Mouse (Mus musculus): Measurements from ENCODE around the gene Grap2. TPM values are rescaled to one million over a fixed set of nuclear protein-coding genes. Genes with fewer than 3 reads are reported as not detected.

The Grap2 gene
- total RNA-seq, 2 experiments from 2014 or later = 1.0 to 1.6 TPM

GRCm38 (mm10) chr15:80598750-80599149 lies 26.4 kb downstream of the Grap2 start:
- intact Hi-C loops (cut with DNase I) = no loop called here
- DNase-seq (ENCODE audit: low spot score) = no peak

GRCm38 (mm10) chr15:80599213-80599750 lies 26.9 kb downstream of the Grap2 start:
- intact Hi-C loops (cut with DNase I) = no loop called here

GRCm38 (mm10) chr15:80599843-80600242 lies 27.4 kb downstream of the Grap2 start:
- intact Hi-C loops (cut with DNase I) = no loop called here
- no peak for DNase-seq (ENCODE audit: low spot score)

More at GRCm38 (mm10) chr15:80599213-80599750, 26.9 kb downstream of the Grap2 start:
- peak; percentile 19 for DNase-seq (ENCODE audit: low spot score)

GRCm38 (mm10) chr15:80601456-80601855 lies 29.1 kb downstream of the Grap2 start:
- intact Hi-C loops (cut with DNase I) = no loop called here
- DNase-seq (ENCODE audit: low spot score) = no peak

GRCm38 (mm10) chr15:80602487-80602886 lies 30.1 kb downstream of the Grap2 start:
- intact Hi-C loops (cut with DNase I) = no loop called here
- no peak for DNase-seq (ENCODE audit: low spot score)

GRCm38 (mm10) chr15:80604026-80604425 lies 31.6 kb downstream of the Grap2 start:
- intact Hi-C loops (cut with DNase I) = no loop called here
- DNase-seq (ENCODE audit: low spot score) = no peak

GRCm38 (mm10) chr15:80607970-80608369 lies 35.6 kb downstream of the Grap2 start:
- intact Hi-C loops (cut with DNase I) = no loop called here
- DNase-seq (ENCODE audit: low spot score) = no peak

- intact Hi-C loops (cut with DNase I) = no loop called here
- DNase-seq (ENCODE audit: low spot score) = no peak
Observed at GRCm38 (mm10) chr15:80610335-80610734, 37.9 kb downstream of the Grap2 start.

GRCm38 (mm10) chr15:80611478-80611877 lies 39.1 kb downstream of the Grap2 start:
- intact Hi-C loops (cut with DNase I) = no loop called here
- no peak for DNase-seq (ENCODE audit: low spot score)

GRCm38 (mm10) chr15:80613904-80614303 lies 41.5 kb downstream of the Grap2 start:
- no peak for DNase-seq (ENCODE audit: low spot score)
- intact Hi-C loops (cut with DNase I) = no loop called here

GRCm38 (mm10) chr15:80614500-80615289 lies 42.3 kb downstream of the Grap2 start:
- intact Hi-C loops (cut with DNase I) = no loop called here
- no peak for DNase-seq (ENCODE audit: low spot score)

GRCm38 (mm10) chr15:80615290-80615570 lies 42.8 kb downstream of the Grap2 start:
- no peak for DNase-seq (ENCODE audit: low spot score)
- intact Hi-C loops (cut with DNase I) = no loop called here

GRCm38 (mm10) chr15:80615636-80616383 lies 43.4 kb downstream of the Grap2 start:
- DNase-seq (ENCODE audit: low spot score) = no peak
- intact Hi-C loops (cut with DNase I) = no loop called here

- intact Hi-C loops (cut with DNase I) = no loop called here
- DNase-seq (ENCODE audit: low spot score) = no peak
Observed at GRCm38 (mm10) chr15:80617839-80618238, 45.4 kb downstream of the Grap2 start.

- intact Hi-C loops (cut with DNase I) = no loop called here
- DNase-seq (ENCODE audit: low spot score) = no peak
Observed at GRCm38 (mm10) chr15:80619166-80619565, 46.8 kb downstream of the Grap2 start.

GRCm38 (mm10) chr15:80619786-80620185 lies 47.4 kb downstream of the Grap2 start:
- DNase-seq (ENCODE audit: low spot score) = no peak
- intact Hi-C loops (cut with DNase I) = no loop called here

- DNase-seq (ENCODE audit: low spot score) = no peak
- intact Hi-C loops (cut with DNase I) = no loop called here
Observed at GRCm38 (mm10) chr15:80620371-80620770, 48.0 kb downstream of the Grap2 start.

- no peak for DNase-seq (ENCODE audit: low spot score)
- intact Hi-C loops (cut with DNase I) = no loop called here
Observed at GRCm38 (mm10) chr15:80623171-80623837, 50.9 kb downstream of the Grap2 start.

GRCm38 (mm10) chr15:80626472-80626871 lies 54.1 kb downstream of the Grap2 start:
- DNase-seq (ENCODE audit: low spot score) = no peak
- intact Hi-C loops (cut with DNase I) = no loop called here

GRCm38 (mm10) chr15:80630147-80630546 lies 57.8 kb downstream of the Grap2 start:
- DNase-seq (ENCODE audit: low spot score) = no peak
- intact Hi-C loops (cut with DNase I) = no loop called here

- intact Hi-C loops (cut with DNase I) = no loop called here
- no peak for DNase-seq (ENCODE audit: low spot score)
Observed at GRCm38 (mm10) chr15:80630711-80631110, 58.3 kb downstream of the Grap2 start.

Data from heart, postnatal 25 days (tissue).